Mouse (Mus musculus) lung, postnatal 0 days (tissue): ENCODE measurements at regions not wholly inside any gene's neighbourhood (a gene's known extent, or its start where the extent isn't known, plus 50 kb on each side); places are given as distances from the start of the nearest gene placed in this dataset.
A peak's percentile ranks its signal among the peaks of the same experiment; 100 is the strongest.

Source experiments
- CTCF ChIP-seq: IDR thresholded peaks from 2 replicates; pipeline ENCODE4 v1.5.1; 2016; ENCODE audit warnings: antibody characterized with exemption, mild to moderate bottlenecking
- EP300 ChIP-seq: IDR thresholded peaks from 2 replicates; pipeline ENCODE4 v1.6.1; 2016; ENCODE audit warnings: antibody characterized with exemption, mild to moderate bottlenecking, control low read depth

- peak; percentile 36 for TF ChIP-seq CTCF
- TF ChIP-seq EP300 = no peak
Measured at GRCm38 (mm10) chr14:33832650-33833319, 90.6 kb upstream of the Gdf10 start.
